Mouse (Mus musculus) intestine, embryonic 15.5 days (tissue): ENCODE measurements at regions not wholly inside any gene's neighbourhood (a gene's known extent, or its start where the extent isn't known, plus 50 kb on each side); places are given as distances from the start of the nearest gene placed in this dataset.

Experiments used
- ATAC-seq: fragments of 200-750 bp; cut with Nextera tagmentation; 2 replicates; pipeline ENCODE4 v1.8.0; 2017; ENCODE audit warnings: moderate TSS enrichment, moderate library complexity
- H3K27ac ChIP-seq: fragments of 300-500 bp; sonication (generic); 2 replicates; pipeline ENCODE4 v1.5.1; 2015; ENCODE audit warnings: mild to moderate bottlenecking, inconsistent platforms
- H3K27me3 ChIP-seq: fragments of 300-500 bp; sonication (generic); replicated peaks from 2 replicates; pipeline ENCODE4 v1.6.1; 2015; ENCODE audit warnings: inconsistent platforms
- H3K36me3 ChIP-seq: fragments of 300-500 bp; sonication (generic); 2 replicates; pipeline ENCODE4 v1.6.1; 2015; ENCODE audit warnings: inconsistent platforms
- H3K4me1 ChIP-seq: fragments of 300-500 bp; sonication (generic); replicated peaks from 2 replicates; pipeline ENCODE4 v1.6.1; 2015; ENCODE audit warnings: inconsistent platforms
- H3K4me2 ChIP-seq: fragments of 300-500 bp; sonication (generic); replicated peaks from 2 replicates; pipeline ENCODE4 v1.6.1; 2015; ENCODE audit warnings: mild to moderate bottlenecking, inconsistent platforms
- H3K4me3 ChIP-seq: fragments of 300-500 bp; sonication (generic); replicated peaks from 2 replicates; pipeline ENCODE4 v1.5.1; 2015; ENCODE audit warnings: inconsistent platforms
- H3K9ac ChIP-seq: fragments of 300-500 bp; sonication (generic); 2 replicates; pipeline ENCODE4 v1.6.1; 2015; ENCODE audit warnings: inconsistent platforms
- H3K9me3 ChIP-seq: fragments of 300-500 bp; sonication (generic); 2 replicates; pipeline ENCODE4 v1.6.1; 2016; ENCODE audit warnings: inconsistent platforms
- WGBS: fragments of 180-500 bp; shearing (Covaris S2); methylation state at CpG from one replicate; pipeline ENCODE4 v1.1.7; 2015; 5-methylcytosine and 5-hydroxymethylcytosine counted together

GRCm38 (mm10) chr5:102242614-102243013 is 172.9 kb upstream of the Wdfy3 start:
- Histone ChIP-seq H3K36me3 (no peaks in the 10 kb centered on the region), H3K9ac (no peak overlapping the region), H3K4me2 (no peak overlapping the region), H3K27ac (no peak overlapping the region), H3K4me3 (no peak overlapping the region), H3K9me3 (no peaks in the 10 kb centered on the region), H3K27me3 (no peaks in the 10 kb centered on the region), H3K4me1 (no peaks in the 10 kb centered on the region)
- no peak for ATAC-seq
- 88% methylated on average over 5 of the region's 5 CpGs for WGBS

DNA sequence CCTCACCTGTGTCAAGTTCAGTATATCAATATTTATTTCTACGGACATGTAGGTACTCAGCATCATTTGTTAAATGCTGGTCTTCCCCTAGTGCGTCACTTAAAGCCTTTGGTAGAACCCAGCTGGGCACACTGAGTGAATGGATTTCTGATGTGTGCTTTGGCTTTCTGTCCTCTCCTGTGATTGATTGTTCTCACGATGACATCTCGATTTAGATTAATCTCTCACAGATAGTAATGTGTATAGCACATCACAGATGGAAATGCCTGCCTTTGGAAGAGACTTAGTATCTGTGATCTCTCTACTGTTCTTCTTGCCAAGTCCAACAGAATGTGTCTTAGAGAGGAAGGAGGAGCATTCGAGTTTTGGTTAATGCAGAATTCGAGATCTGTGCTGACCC is 175.0 kb upstream of the Wdfy3 start:
- Histone ChIP-seq H3K9me3 (no peaks in the 10 kb centered on the region), H3K9ac (no peak overlapping the region), H3K4me3 (no peak overlapping the region), H3K36me3 (no peaks in the 10 kb centered on the region), H3K4me2 (no peak overlapping the region), H3K27ac (no peak overlapping the region), H3K27me3 (no peaks in the 10 kb centered on the region), H3K4me1 (no peaks in the 10 kb centered on the region)
- 81% methylated on average over 6 of the region's 6 CpGs for whole genome bisulfite sequencing
- no peak for ATAC-seq

DNA sequence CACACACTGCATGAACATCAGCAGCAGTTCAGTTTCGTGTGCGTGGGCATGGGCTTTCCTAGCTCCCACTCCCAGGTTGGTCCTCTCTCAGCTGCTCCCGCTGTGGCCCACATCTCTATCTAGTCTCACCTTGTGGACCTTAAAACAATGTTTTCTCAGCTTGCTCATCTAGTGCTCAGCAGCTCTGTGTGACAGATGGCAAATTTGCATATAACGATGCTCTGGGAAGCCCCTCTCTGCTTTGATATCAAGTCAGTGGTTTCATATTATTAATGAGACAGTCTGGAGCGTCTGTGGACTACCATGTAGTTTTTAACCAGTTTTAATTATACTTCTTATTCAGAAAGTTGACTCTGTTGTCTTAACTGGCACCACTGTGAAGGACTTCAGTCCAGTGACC is 179.0 kb upstream of the Wdfy3 start:
- Histone ChIP-seq H3K4me1 (no peaks in the 10 kb centered on the region), H3K9ac (no peak overlapping the region), H3K4me2 (no peak overlapping the region), H3K27me3 (no peaks in the 10 kb centered on the region), H3K9me3 (no peaks in the 10 kb centered on the region), H3K4me3 (no peak overlapping the region), H3K36me3 (no peaks in the 10 kb centered on the region), H3K27ac (no peak overlapping the region)
- 88% methylated on average over 5 of the region's 5 CpGs for WGBS
- ATAC-seq: no peak

DNA sequence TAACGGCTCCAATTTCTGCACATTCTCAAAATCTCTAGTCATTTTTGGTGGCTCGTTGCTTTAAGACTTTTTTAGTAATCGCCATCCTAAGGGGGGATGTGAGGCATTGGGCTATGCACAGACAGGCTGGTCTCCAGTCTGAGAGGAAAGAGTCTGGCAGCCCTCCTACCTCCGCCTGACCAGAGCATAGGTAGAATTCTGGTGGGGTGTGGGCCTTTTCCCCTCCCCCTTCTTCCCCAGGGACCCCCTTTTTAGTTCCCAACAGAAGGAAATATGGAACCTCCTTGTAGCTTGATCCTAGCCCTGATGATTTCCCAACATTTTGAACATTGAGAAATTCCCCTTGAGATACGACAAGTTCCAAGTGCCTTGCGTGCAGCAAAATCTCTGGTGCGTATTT is 181.4 kb upstream of the Wdfy3 start:
- Histone ChIP-seq H3K9me3 (no peaks in the 10 kb centered on the region), H3K4me3 (no peak overlapping the region), H3K36me3 (no peaks in the 10 kb centered on the region), H3K4me2 (no peak overlapping the region), H3K27ac (no peak overlapping the region), H3K27me3 (no peaks in the 10 kb centered on the region), H3K4me1 (no peaks in the 10 kb centered on the region), H3K9ac (no peak overlapping the region)
- WGBS: 87% methylated on average over 7 of the region's 7 CpGs
- ATAC-seq: no peak

- no peaks in the 10 kb centered on the region for H3K4me1 ChIP-seq
- no peak overlapping the region for H3K4me2 ChIP-seq
- H3K4me3 ChIP-seq: no peak overlapping the region
- H3K9ac ChIP-seq: no peak overlapping the region
- 47% methylated on average over 2 of the region's 2 CpGs for WGBS
- H3K27ac ChIP-seq: no peak overlapping the region
- no peaks in the 10 kb centered on the region for H3K36me3 ChIP-seq
- H3K9me3 ChIP-seq: no peaks in the 10 kb centered on the region
- no peak for ATAC-seq
- H3K27me3 ChIP-seq: no peaks in the 10 kb centered on the region
Observed at GRCm38 (mm10) chr5:102253786-102254185, 184.1 kb upstream of the Wdfy3 start.

DNA sequence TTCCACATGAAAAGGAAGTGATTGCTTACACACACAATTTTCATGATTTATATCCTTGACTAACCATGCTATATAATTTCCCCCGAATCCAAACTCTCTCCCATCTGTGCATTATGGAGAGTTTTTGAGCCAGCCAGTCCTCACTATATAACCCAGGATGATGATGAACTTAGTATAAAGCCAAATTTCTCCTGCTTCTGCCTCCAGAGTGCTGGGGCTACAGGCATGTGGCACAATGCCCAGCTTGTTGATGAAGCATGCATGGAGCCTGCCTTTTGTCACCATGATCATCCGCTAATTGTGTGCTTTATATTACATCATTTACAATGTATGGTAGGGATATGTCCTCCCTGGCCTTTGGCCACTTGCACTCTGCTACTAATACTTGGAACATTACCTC is 187.4 kb upstream of the Wdfy3 start:
- Histone ChIP-seq H3K36me3 (no peaks in the 10 kb centered on the region), H3K4me3 (no peak overlapping the region), H3K9me3 (no peaks in the 10 kb centered on the region), H3K27me3 (no peaks in the 10 kb centered on the region), H3K9ac (no peak overlapping the region), H3K4me1 (no peaks in the 10 kb centered on the region), H3K4me2 (no peak overlapping the region), H3K27ac (no peak overlapping the region)
- WGBS: 52% methylated on average over 2 of the region's 2 CpGs
- ATAC-seq: no peak

DNA sequence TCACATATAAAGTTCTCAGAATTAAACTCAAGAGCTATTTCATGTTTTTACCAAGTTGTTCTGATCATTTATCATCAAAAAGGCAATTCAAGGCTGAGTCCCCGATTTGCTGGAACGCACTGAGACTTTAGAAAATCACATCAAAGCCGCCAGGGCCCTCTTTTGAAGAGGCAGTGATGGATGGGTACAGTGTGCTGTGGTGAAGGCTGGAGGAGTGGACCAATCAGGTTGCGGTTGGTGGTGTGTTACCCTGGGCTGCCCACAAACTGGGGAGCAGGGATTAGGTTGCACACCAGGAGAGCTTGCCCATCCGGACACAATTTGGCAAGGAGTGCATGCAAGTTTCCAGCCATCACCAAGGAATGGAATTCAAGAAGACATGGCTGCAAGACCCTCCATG is 191.9 kb upstream of the Wdfy3 start:
- WGBS: 78% methylated on average over 5 of the region's 5 CpGs

DNA sequence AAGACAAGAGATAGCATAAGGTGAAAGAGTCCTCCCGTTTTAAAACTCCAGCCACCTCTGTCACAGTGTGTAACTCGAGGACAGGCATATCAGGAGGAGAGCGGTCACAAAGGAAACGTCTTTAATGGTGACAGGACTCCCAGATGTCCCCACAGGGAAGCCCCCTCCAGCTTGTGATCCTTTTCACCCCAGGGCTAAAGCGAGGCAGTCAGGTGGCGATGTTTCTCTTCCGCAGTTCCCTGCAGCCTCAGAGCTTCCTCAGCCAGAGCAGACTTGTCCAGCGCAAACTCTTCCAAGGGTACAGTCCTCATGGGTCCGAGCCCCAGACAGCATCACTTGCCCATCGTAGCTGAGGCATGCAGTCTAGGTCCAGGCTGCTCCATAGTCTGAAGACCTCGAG is 196.7 kb upstream of the Wdfy3 start:
- WGBS: 69% methylated on average over 11 of the region's 11 CpGs
- Histone ChIP-seq H3K27me3 (no peaks in the 10 kb centered on the region), H3K4me2 (no peak overlapping the region), H3K4me1 (no peaks in the 10 kb centered on the region), H3K36me3 (no peaks in the 10 kb centered on the region), H3K9me3 (no peaks in the 10 kb centered on the region), H3K9ac (no peak overlapping the region), H3K27ac (no peak overlapping the region), H3K4me3 (no peak overlapping the region)
- no peak for ATAC-seq

More for the DNA sequence above, 191.9 kb upstream of the Wdfy3 start:
- no peak overlapping the region for H3K4me3 ChIP-seq
- H3K4me2 ChIP-seq: no peak overlapping the region
- no peak overlapping the region for H3K27ac ChIP-seq
- no peaks in the 10 kb centered on the region for H3K4me1 ChIP-seq
- no peaks in the 10 kb centered on the region for H3K9me3 ChIP-seq
- no peaks in the 10 kb centered on the region for H3K27me3 ChIP-seq
- no peak for ATAC-seq
- no peak overlapping the region for H3K9ac ChIP-seq
- H3K36me3 ChIP-seq: no peaks in the 10 kb centered on the region

GRCm38 (mm10) chr5:102267150-102267549 is 197.4 kb upstream of the Wdfy3 start:
- H3K9ac ChIP-seq: no peak overlapping the region
- H3K27me3 ChIP-seq: no peaks in the 10 kb centered on the region
- WGBS: 75% methylated on average over 3 of the region's 3 CpGs
- H3K4me1 ChIP-seq: no peaks in the 10 kb centered on the region
- no peak overlapping the region for H3K27ac ChIP-seq
- H3K36me3 ChIP-seq: no peaks in the 10 kb centered on the region
- ATAC-seq: no peak
- H3K4me2 ChIP-seq: no peak overlapping the region
- no peak overlapping the region for H3K4me3 ChIP-seq
- H3K9me3 ChIP-seq: no peaks in the 10 kb centered on the region

DNA sequence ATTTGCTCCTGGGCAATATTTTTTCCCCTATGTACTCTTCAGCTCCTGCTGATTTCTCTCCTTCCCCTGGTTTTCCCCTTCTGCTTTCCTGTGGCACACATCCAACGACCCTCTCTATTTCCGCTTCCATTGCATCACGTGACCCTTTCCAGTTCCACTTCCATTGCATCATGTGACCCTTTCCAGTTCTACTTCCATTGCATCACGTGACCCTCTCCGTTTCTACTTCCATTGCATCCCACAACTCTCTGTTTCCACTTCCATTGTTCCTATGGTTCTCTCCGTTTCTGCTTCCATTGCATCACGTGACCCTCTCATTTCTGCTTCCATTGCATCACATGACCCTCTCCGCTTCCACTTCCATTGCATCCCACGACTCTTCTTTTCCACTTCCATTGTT is 199.5 kb upstream of the Wdfy3 start:
- 90% methylated on average over 9 of the region's 9 CpGs for WGBS
- Histone ChIP-seq H3K27ac (no peak overlapping the region), H3K36me3 (no peaks in the 10 kb centered on the region), H3K4me1 (no peaks in the 10 kb centered on the region), H3K4me3 (no peak overlapping the region), H3K9ac (no peak overlapping the region), H3K9me3 (no peaks in the 10 kb centered on the region), H3K27me3 (no peaks in the 10 kb centered on the region), H3K4me2 (no peak overlapping the region)
- ATAC-seq: no peak

GRCm38 (mm10) chr5:102275621-102276020 is 205.6 kb upstream of the Arhgap24 start:
- H3K9ac ChIP-seq: no peak overlapping the region
- H3K4me1 ChIP-seq: no peaks in the 10 kb centered on the region
- H3K27me3 ChIP-seq: no peaks in the 10 kb centered on the region
- no peaks in the 10 kb centered on the region for H3K36me3 ChIP-seq
- ATAC-seq: no peak
- H3K4me3 ChIP-seq: no peak overlapping the region
- WGBS: 92% methylated on average over 3 of the region's 3 CpGs
- no peaks in the 10 kb centered on the region for H3K9me3 ChIP-seq
- no peak overlapping the region for H3K4me2 ChIP-seq
- no peak overlapping the region for H3K27ac ChIP-seq

GRCm38 (mm10) chr5:102287131-102287530 is 194.1 kb upstream of the Arhgap24 start:
- Histone ChIP-seq H3K9me3 (no peaks in the 10 kb centered on the region), H3K27ac (no peak overlapping the region), H3K36me3 (no peaks in the 10 kb centered on the region), H3K4me3 (no peak overlapping the region), H3K4me1 (no peaks in the 10 kb centered on the region), H3K9ac (no peak overlapping the region), H3K27me3 (no peaks in the 10 kb centered on the region), H3K4me2 (no peak overlapping the region)
- no peak for ATAC-seq
- WGBS: 47% methylated on average over 4 of the region's 4 CpGs

DNA sequence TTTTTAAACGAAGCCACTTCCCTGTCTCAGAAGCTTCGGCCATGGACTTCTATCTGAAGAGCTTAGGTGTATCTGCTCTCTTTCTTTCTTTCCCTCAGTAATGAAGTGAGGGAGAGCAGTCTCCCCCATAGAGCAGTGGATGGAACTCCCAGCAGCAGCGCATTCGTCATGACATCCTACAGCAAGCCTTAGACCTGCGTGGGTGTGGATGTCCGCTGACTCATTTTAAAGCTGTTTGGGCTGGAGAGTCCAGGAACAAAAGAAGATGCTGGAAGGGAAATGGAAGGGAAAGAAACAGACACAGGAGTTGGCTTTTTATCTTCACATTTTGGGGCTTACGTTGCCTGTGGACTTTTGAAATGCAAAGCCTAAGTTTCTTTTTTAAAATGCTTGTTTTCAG is 190.3 kb upstream of the Arhgap24 start:
- no peaks in the 10 kb centered on the region for H3K36me3 ChIP-seq
- H3K4me3 ChIP-seq: no peak overlapping the region
- no peaks in the 10 kb centered on the region for H3K9me3 ChIP-seq
- no peak for ATAC-seq
- H3K4me2 ChIP-seq: no peak overlapping the region
- no peak overlapping the region for H3K9ac ChIP-seq
- 81% methylated on average over 7 of the region's 7 CpGs for WGBS
- no peaks in the 10 kb centered on the region for H3K4me1 ChIP-seq
- no peak overlapping the region for H3K27ac ChIP-seq
- H3K27me3 ChIP-seq: no peaks in the 10 kb centered on the region

DNA sequence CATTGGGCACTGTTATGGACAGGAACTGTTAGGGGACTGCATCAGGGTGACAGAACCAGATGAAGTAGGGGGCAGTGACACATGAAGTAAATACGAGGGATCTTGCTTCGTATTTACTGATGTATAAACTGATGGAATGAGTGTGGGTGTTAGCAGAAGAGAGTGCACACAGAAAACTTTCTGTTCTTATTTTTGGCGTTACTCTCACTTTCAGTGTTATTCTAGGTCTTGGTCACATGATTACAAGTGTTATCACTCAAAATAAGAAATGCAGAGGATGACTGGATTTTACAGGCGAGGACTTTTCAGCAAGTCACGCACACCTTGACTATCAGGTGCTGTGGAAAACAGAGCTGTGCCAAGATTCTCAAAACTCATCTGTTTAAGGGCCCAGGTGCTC is 185.6 kb upstream of the Arhgap24 start:
- H3K27ac ChIP-seq: no peak overlapping the region
- ATAC-seq: no peak
- H3K4me2 ChIP-seq: no peak overlapping the region
- no peaks in the 10 kb centered on the region for H3K9me3 ChIP-seq
- no peak overlapping the region for H3K9ac ChIP-seq
- no peaks in the 10 kb centered on the region for H3K27me3 ChIP-seq
- H3K4me3 ChIP-seq: no peak overlapping the region
- no peaks in the 10 kb centered on the region for H3K36me3 ChIP-seq
- no peaks in the 10 kb centered on the region for H3K4me1 ChIP-seq
- 89% methylated on average over 5 of the region's 5 CpGs for WGBS
